Mouse (Mus musculus) regulatory T cell (primary cell): ENCODE results near the gene Slc13a4.

ENCODE experiments used
- in situ Hi-C: fragments of 300-600 bp; cut with MboI, MseI; formaldehyde crosslinking; loops from one replicate; pipeline ENCODE4 v1.15.1; 2025; ENCODE audit warnings: high pct_unique_total_duplicates

The Slc13a4 gene

DNA sequence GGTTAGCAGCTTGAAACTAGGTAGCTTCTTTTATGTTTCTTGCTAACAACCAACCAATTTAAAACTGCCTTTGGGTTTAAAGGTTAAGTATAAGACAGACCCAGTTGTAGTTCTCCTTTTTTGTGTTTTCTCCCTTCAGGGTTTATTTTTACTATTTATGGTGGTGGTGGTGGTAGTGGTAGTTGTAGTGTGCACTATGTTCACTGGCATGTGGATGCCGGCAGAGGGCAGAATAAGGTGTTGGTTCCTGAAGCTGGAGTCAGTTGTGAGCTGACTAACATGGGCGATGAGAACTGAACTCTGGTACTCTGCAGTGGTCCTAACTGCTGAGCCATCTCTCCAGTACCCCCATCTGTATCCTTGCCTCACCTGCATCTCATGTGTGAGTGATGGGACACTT is 49.0 kb downstream of the Slc13a4 start:
- in situ Hi-C loops: loop anchor here (10.0 kb wide), 1 partner anchor 1084 kb away; the partner anchor contains the start of gene Slc35b4

DNA sequence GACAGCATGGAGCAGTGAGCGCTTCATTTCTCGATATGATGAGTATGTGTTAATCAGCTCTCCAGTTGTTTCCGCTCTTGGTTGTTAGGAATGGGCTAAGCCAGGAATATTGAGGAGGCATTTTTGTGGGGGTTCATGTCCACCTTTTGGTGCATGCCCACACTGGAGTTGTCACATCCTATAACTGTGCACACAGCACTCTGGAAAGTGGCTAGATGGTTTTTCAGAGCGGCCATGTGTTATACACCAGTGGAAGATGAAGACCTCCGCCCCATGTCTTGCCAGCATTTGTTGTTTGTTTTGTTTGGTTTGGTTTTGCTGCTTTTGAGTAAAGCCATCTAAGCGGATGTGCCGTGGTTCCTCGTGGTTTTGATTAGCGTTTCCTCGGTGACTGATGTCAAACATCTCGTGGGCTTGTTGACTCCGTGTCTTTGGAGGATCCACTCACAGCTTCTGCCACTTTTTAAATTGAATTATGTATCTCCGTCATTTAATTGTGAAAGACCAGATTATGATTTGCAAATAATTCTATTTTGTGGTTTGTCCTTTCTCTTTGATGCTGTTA is 50.2 kb downstream of the Slc13a4 start:
- in situ Hi-C loops: loop anchor here (10.0 kb wide), 1 partner anchor 1083 kb away; the partner anchor contains the start of gene Slc35b4

DNA sequence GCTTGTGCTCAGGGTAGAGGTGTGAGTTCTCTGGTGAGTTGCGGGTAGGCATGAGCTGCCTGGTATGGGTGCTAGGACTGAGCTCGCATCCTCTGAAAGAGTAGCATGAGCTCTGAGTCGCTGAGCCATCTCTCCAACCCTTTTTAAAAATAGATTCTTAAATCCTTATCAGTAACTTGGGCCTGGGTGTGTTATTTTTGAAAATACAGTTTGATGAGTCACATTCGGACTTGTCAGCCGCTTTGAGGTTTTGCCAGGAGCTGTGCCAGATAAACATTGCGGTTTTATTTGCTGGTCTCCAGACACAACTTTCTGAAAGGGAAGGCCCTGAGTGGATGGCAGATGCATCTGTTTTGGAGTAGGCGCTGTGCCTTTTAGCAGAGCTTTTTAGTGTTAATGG is 51.2 kb downstream of the Slc13a4 start:
- in situ Hi-C loops: loop anchor here (10.0 kb wide), 1 partner anchor 1082 kb away; the partner anchor contains the start of gene Slc35b4

DNA sequence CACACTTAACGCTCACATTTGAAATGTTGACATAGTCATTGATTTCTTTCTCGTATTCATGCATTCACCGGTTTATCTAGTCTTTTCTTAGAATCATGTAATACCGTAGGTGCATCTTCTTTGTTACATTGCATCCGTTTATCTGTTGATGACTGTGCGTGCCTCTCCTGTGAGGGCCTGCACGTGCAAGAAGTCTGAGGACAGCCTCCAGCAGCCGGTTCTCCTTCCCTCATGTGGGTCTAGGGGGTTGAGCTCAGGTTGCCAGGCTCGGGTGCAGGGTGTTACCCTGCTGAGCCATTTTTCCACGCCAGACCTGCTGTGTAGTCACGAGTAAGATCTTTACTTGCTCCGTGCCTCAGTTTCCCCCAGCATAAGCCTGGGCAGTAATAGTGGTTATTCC is 52.9 kb downstream of the Slc13a4 start:
- in situ Hi-C loops: loop anchor here (10.0 kb wide), 1 partner anchor 1080 kb away; the partner anchor contains the start of gene Slc35b4

GRCm38 (mm10) chr6:35254136-35254904 is 53.6 kb downstream of the Slc13a4 start:
- in situ Hi-C loops: loop anchor here (10.0 kb wide), 1 partner anchor 1080 kb away; the partner anchor contains the start of gene Slc35b4

DNA sequence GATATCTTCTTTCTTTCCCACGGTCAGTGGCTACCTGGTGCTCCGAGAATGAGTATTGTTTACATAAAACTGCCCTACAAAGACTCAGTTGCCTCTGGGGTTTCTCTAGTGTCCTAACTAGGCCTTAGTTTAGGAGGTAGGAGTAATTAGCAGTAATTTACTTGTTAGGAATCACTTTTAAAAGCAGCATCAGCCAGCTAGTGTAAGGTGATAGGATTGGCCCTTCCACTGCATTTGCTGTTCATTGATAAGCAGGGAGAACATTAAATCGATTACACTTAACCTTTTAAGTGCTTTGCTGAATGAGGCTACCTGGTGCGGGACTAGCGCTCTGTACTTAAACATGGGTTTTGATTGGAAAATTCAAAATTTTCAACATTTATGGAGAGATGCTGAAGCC is 54.5 kb downstream of the Slc13a4 start:
- in situ Hi-C loops: loop anchor here (10.0 kb wide), 1 partner anchor 1079 kb away; the partner anchor contains the start of gene Slc35b4

DNA sequence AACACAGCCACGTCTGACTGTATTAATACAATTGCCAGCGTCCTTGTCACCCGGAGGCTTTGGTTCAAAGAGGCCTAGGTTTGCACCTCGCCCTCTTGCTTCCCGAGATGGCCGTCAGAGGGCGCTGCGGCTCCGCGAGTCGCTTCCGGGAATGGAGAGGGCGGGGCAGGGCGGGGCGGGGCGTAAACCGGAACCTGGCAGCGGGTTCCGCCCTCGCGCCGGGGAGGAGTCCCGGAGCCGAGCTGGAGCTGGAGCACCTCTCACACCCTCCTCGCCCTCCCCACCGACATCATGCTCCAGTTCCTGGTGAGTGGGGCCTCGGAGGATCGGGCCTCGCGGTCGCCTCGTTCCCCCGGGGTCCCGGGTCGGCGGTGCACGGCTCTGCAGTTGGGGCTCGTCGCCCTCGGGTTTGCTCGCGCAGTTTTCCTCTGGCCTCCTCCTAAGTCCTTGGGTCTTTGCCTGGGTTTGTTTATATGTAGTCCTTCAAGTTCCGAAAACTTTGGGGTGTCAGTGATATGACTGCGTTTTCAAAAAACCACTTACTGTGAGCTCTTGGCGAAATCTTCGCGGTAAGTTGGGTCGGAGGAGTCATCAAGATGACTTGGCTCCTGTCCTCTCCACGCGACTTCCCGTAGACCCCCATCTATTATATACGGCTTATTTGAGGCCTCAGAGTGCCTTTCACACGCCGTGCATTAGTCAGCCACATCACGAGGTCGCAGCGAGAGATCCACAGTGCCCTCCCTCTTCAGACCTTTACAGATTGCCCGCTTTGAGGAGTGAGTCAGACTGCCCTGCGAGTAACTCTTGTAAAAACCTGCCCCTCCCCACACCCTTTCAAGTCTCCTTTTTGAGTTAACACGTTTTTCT is 55.2 kb downstream of the Slc13a4 start:
- in situ Hi-C loops: loop anchor here (10.0 kb wide), 1 partner anchor 1078 kb away; the partner anchor contains the start of gene Slc35b4

DNA sequence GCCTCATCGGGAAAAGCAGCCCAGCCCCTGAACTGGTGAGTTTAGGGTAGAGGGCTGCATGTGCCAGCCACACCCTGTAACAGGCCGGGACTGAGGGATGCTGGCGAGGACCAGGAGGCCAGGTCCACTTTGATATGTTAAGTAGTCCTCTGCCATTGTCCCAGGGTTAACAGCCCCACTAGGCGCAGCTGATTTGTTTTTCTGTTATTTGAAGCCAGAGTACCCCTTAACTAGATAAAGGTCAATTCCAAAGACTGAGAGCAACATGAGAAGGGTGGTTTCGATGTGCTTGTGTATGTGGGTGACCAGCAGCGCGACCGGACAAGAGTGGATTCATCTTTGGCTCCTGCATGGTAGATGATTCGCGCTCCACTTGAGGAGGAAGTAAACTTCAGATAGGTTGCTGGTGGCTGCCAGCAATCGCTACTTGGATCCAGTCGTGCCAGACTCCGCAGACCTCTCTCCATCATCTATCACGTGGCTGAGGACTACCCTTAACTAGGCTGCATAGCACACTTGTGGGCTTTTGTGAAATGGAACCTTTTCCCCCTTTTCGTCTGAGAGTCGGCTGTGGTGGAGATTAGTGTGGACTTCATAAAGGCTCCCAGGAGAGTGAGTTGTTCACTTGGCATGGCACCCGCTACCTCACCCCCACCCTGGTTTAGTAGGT is 56.0 kb downstream of the Slc13a4 start:
- in situ Hi-C loops: loop anchor here (10.0 kb wide), 1 partner anchor 1077 kb away; the partner anchor contains the start of gene Slc35b4

GRCm38 (mm10) chr6:35245086-35245485 is 62.8 kb downstream of the Slc13a4 start:
- in situ Hi-C loops: no loop called here

DNA sequence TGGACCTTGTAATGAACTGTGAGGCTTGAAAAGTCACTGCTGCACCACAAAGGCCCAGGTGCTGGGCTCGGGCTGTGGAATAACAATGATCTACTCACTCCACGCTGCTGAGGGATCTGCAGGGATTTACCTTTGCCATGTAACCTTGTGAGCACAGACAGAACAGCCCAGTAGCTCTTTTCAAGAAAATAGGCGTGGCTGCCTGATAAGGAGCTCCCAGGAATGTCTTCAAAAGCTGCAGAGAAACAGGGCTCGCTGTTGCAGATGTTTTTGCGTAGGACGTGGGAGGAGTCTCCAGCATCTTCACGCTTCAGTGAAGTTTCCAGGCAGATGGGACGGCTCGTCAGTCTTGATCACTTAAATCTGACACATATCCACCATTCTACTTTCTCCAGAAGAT is 63.9 kb downstream of the Slc13a4 start:
- in situ Hi-C loops: loop anchor here (5.0 kb wide), 1 partner anchor 52 kb away; no protein-coding TSS in a partner anchor

DNA sequence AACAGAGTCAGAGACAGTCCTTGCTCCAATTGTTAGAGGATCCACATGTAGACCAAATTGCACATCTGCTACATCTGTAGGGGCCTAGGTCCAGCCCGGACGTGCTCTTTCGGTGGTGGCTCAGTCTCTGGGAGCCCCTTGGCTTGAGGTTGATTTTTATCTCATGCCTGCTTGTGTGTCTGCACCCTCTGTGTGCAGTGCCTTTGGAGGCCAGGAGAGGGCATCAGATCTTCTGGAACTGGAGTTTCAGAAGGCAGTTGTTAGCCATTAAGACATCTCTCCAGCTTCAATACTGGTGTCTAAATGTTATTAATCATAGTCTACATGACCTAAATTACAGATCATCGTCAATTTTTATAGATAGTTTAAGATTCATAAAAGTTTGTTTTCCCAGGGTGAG is 64.7 kb downstream of the Slc13a4 start:
- in situ Hi-C loops: loop anchor here (5.0 kb wide), 1 partner anchor 51 kb away; no protein-coding TSS in a partner anchor

- in situ Hi-C loops: no loop called here
Measured at GRCm38 (mm10) chr6:35236108-35236785, 71.7 kb downstream of the Slc13a4 start.

DNA sequence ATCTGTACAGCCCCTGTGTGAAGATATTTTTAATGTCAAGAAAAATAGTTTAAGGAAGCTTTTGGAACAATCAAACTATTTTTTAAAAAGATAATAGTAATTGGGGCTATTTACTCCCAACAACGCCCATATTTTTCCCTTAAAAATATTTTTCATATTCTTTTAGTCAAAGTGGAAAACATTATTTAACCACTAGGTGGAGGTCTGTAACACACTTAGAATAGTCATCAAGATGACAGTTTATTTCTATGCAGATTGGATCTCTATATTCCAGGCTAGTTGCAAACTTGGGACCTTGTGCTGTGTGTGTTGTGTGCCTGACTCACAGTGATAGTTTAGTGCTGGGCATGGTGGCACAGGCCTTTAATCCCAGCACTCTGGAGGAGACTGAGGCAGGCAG is 78.5 kb downstream of the Slc13a4 start:
- in situ Hi-C loops: no loop called here

DNA sequence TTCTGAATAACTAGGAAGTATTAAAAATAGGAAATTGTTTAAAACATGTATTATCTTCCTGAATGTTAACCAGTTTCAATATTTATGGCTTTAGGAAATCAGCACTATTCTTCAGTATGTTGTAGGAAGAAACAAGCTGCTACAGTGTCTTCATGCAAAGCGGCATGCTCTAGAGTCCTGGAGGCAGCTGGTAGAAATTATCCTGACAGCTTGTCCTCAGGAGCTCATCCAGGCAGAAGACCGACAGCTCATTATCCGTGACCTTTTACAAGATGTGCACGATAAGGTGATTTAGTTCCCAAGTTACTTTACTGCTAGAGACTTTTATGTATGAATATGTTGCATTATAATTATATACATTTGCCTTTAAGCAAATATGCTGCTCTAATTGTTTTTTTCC is 82.2 kb downstream of the Slc13a4 start:
- in situ Hi-C loops: no loop called here
